Mouse (Mus musculus) small intestine, adult 2 months (tissue): ENCODE measurements around the gene Taf1d. TPM values are rescaled to one million over a fixed set of nuclear protein-coding genes. Genes with fewer than 3 reads are reported as not detected.

ENCODE experiments used
- H3K27ac ChIP-seq: fragments of 200-500 bp; 2 replicates; pipeline ENCODE4 v1.5.1; 2012; ENCODE audit warnings: low read depth, low read length, control low read depth, inconsistent platforms; ENCODE audit not compliant: insufficient read depth
- H3K27me3 ChIP-seq: fragments of 200-500 bp; 2 replicates; pipeline ENCODE4 v1.6.1; 2012; ENCODE audit warnings: mild to moderate bottlenecking, moderate library complexity, low read length, inconsistent platforms; ENCODE audit not compliant: control insufficient read depth, insufficient read depth
- H3K36me3 ChIP-seq: fragments of 200-500 bp; 2 replicates; pipeline ENCODE4 v1.6.1; 2012; ENCODE audit warnings: mild to moderate bottlenecking, low read length, control low read depth, inconsistent platforms; ENCODE audit not compliant: control insufficient read depth, insufficient read depth
- H3K4me1 ChIP-seq: fragments of 200-500 bp; 2 replicates; pipeline ENCODE4 v1.6.1; 2012; ENCODE audit warnings: low read length, inconsistent platforms, mixed read lengths; ENCODE audit not compliant: control insufficient read depth, insufficient read depth, insufficient read length
- H3K4me3 ChIP-seq: fragments of 200-500 bp; 2 replicates; pipeline ENCODE4 v1.5.1; 2012; ENCODE audit warnings: low read depth, mild to moderate bottlenecking, control low read depth, inconsistent platforms, low read length, moderate library complexity
- CTCF ChIP-seq: fragments of 200-500 bp; IDR thresholded peaks from 2 replicates; pipeline ENCODE4 v1.5.1; 2012; ENCODE audit warnings: low read depth, mild to moderate bottlenecking, control low read depth, inconsistent platforms, low read length, moderate library complexity, mixed read lengths; ENCODE audit not compliant: insufficient replicate concordance, insufficient read length; ENCODE audit errors: extremely low read depth
- POLR2A ChIP-seq: fragments of 200-500 bp; IDR thresholded peaks from 2 replicates; pipeline ENCODE4 v1.6.1; 2012; ENCODE audit warnings: low read depth, mild to moderate bottlenecking, control low read depth, inconsistent platforms, low read length, moderate library complexity
- WGBS: fragments of 180-500 bp; shearing (Covaris S2); methylation state at CpG from one replicate; pipeline ENCODE4 v1.1.7; 2018; 5-methylcytosine and 5-hydroxymethylcytosine counted together
- polyA plus RNA-seq: library from polyadenylated mRNA; depleted of rRNA; stranded (reverse); fragments of >200 nt; gene quantifications from 2 replicates; pipeline ENCODE4 v1.2.3, GENCODE M21; 2012; rRNA removed

Taf1d gene
- polyA plus RNA-seq, 1 experiment, result 3.9 TPM

- Histone ChIP-seq H3K27ac (no peak overlapping the region), H3K27me3 (no peaks in the 10 kb centered on the region), H3K4me3 (no peak overlapping the region), H3K36me3 (no peaks in the 10 kb centered on the region), H3K4me1 (no peaks in the 10 kb centered on the region)
- 56% methylated on average over 2 of the region's 2 CpGs for WGBS
- no peak for TF ChIP-seq POLR2A
- no peak for TF ChIP-seq CTCF
Observed at GRCm38 (mm10) chr9:15366260-15366659, 60.2 kb downstream of the Taf1d start.

Other genes with a start within 250 kb of the Taf1d start
- gene Hephl1, start 194.1 kb upstream of the Taf1d start, polyA plus RNA-seq, result 0.04 TPM in 1 of 2 replicates, not detected in the other
- gene Vstm5, start 67.2 kb upstream of the Taf1d start, polyA plus RNA-seq, result 26.9 and 33.1 TPM in 2 replicates
- 13.7 and 22.5 TPM in 2 replicates for gene Med17, start 26.3 kb upstream of the Taf1d start, polyA plus RNA-seq
- 6.8 and 10.0 TPM in 2 replicates for gene 4931406C07Rik, start 234 bp downstream of the Taf1d start, polyA plus RNA-seq
- 0.41 and 0.72 TPM in 2 replicates for gene Cep295, start 51.6 kb downstream of the Taf1d start, polyA plus RNA-seq
- gene Smco4, start 187.2 kb downstream of the Taf1d start, polyA plus RNA-seq, result 6.8 and 15.2 TPM in 2 replicates